Mouse (Mus musculus) hindbrain, embryonic 14.5 days (tissue): ENCODE results near the gene Sema7a. TPM values are rescaled to one million over a fixed set of nuclear protein-coding genes. Genes with fewer than 3 reads are reported as not detected.
A peak's percentile ranks its signal among the peaks of the same experiment; 100 is the strongest.

Experiments
- ATAC-seq: fragments of 200-750 bp; cut with Nextera tagmentation; 2 replicates; pipeline ENCODE4 v1.8.0; 2017; ENCODE audit warnings: moderate number of reproducible peaks, mild to moderate bottlenecking, moderate TSS enrichment, moderate library complexity; ENCODE audit not compliant: low FRiP score
- DNase-seq: peaks from one replicate; pipeline ENCODE4 v3.0.0-alpha.2; 2015; ENCODE audit warnings: low spot score
- H3K27ac ChIP-seq: fragments of 300-500 bp; sonication (generic); 2 replicates; pipeline ENCODE4 v1.5.1; 2014; ENCODE audit warnings: mild to moderate bottlenecking, moderate library complexity
- H3K27me3 ChIP-seq: fragments of 300-500 bp; sonication (generic); 2 replicates; pipeline ENCODE4 v1.6.1; 2014; ENCODE audit warnings: mild to moderate bottlenecking, low read length, mixed read lengths; ENCODE audit not compliant: control insufficient read depth, insufficient read depth
- H3K36me3 ChIP-seq: fragments of 300-500 bp; sonication (generic); replicated peaks from 2 replicates; pipeline ENCODE4 v1.6.1; 2014; ENCODE audit not compliant: control insufficient read depth, insufficient read depth
- H3K4me1 ChIP-seq: fragments of 300-500 bp; sonication (generic); replicated peaks from 2 replicates; pipeline ENCODE4 v1.6.1; 2014; ENCODE audit warnings: antibody characterized with exemption, low read length, mixed read lengths; ENCODE audit not compliant: control insufficient read depth, insufficient read depth
- H3K4me2 ChIP-seq: fragments of 300-500 bp; sonication (generic); replicated peaks from 2 replicates; pipeline ENCODE4 v1.6.1; 2014; ENCODE audit warnings: mild to moderate bottlenecking, moderate library complexity
- H3K4me3 ChIP-seq: fragments of 300-500 bp; sonication (generic); replicated peaks from 2 replicates; pipeline ENCODE4 v1.5.1; 2014; ENCODE audit warnings: mild to moderate bottlenecking, low read length
- H3K9ac ChIP-seq: fragments of 300-500 bp; sonication (generic); 2 replicates; pipeline ENCODE4 v1.6.1; 2014
- H3K9me3 ChIP-seq: fragments of 300-500 bp; sonication (generic); 2 replicates; pipeline ENCODE4 v1.6.1; 2016; ENCODE audit warnings: low read length; ENCODE audit not compliant: control insufficient read depth
- WGBS: fragments of 180-500 bp; shearing (Covaris S2); extraction: QIAGEN DNeasy Blood & Tissue Kit; methylation state at CpG from one replicate; pipeline ENCODE4 v1.1.7; 2014; 5-methylcytosine and 5-hydroxymethylcytosine counted together
- polyA plus RNA-seq: library from polyadenylated mRNA; unstranded; fragments of >200 nt; fragmentation: Nextera tagmentation; extraction: Ambion mirVana; gene quantifications from 2 replicates; pipeline ENCODE4 v1.2.1, GENCODE M21; 2014

Sema7a gene
- polyA plus RNA-seq, 1 experiment from 2014 or later, result 6.3 TPM

DNA sequence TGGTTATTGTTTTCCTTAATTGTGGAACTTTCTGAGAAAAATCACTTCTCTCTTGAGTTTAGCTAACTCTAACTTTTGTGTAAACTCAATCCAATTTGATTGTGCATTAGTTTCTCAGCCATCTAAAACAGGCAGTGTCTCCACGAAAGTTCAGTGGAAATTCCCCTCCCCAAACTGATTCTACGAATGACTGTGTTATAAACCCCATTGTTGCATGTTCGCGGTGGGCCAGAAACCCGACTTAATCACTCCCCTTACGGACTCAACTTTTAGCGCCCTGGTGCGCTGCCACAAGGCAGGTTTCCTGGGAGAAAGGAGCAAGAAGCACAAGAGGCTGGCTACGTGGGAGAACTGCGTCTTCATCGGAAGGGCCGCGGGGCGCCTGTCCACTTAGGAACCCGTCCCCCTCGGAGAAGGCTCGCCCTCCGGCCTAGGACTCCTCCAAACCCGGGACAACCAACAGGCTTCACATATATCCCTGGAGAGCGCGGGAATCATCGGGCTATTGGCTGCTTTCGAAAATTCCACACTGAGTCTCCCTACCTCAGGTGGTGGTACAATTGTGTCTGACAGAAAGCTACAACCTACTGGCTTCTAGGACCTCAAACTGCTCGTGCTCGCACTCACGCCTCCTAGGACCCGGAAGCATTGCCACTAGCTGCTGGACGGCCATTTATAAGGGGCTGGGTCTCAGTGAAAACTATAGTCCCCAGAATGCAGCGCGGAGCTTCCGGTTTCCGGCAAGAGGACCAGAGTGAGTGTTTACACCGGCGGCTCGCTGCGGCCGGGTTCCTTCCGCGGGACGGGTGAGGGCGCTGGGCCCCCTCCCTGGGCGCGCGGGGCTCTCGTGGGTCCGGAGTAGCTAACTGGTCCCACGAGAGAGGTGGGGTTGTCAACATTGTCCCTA, 29.4 kb upstream of the Sema7a start, which contains the start of gene Ubl7:
TSS of gene Ubl7 (plus strand) at position 726 of the 907 bp plus-strand sequence.
- Histone ChIP-seq H3K9me3 (no peaks in the 10 kb centered on the region), H3K4me1 (peaks cover 13% of the 10 kb centered on the region), H3K27ac (peak within 1 kb of the TSS; percentile 78), H3K9ac (peak within 1 kb of the TSS; percentile 74), H3K36me3 (peaks cover 18% of the 10 kb centered on the region), H3K27me3 (no peaks in the 10 kb centered on the region), H3K4me3 (peak within 1 kb of the TSS; percentile 51), H3K4me2 (peak within 1 kb of the TSS; percentile 97)
- under 1% methylated on average over 47 of the region's 47 CpGs for WGBS
- ATAC-seq, result peak; percentile 94
- peak; percentile 85 for DNase-seq

DNA sequence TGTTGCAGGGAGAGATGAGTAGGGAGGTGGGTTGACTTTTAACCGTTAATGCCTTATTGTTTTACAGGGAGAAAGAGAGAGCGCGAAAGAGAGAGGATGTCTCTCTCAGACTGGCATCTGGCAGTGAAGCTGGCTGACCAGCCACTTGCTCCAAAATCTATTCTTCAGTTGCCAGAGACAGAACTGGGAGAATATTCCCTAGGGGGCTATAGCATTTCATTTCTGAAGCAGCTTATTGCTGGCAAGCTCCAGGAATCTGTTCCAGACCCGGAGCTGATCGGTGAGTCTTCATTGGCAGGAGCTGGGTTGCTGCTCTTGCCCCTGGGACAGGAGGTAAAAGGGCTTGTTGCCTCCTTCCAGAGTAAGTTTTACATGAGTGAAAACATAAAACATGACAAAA, 27.3 kb upstream of the Sema7a start:
- DNase-seq (no peak), ATAC-seq (no peak)
- Histone ChIP-seq H3K27me3 (no peaks in the 10 kb centered on the region), H3K27ac (no peak overlapping the region), H3K4me2 (no peak overlapping the region), H3K9me3 (no peaks in the 10 kb centered on the region), H3K36me3 (peaks cover 36% of the 10 kb centered on the region), H3K9ac (no peak overlapping the region), H3K4me3 (no peak overlapping the region), H3K4me1 (peaks cover 13% of the 10 kb centered on the region)
- 85% methylated on average over 5 of the region's 5 CpGs for WGBS

DNA sequence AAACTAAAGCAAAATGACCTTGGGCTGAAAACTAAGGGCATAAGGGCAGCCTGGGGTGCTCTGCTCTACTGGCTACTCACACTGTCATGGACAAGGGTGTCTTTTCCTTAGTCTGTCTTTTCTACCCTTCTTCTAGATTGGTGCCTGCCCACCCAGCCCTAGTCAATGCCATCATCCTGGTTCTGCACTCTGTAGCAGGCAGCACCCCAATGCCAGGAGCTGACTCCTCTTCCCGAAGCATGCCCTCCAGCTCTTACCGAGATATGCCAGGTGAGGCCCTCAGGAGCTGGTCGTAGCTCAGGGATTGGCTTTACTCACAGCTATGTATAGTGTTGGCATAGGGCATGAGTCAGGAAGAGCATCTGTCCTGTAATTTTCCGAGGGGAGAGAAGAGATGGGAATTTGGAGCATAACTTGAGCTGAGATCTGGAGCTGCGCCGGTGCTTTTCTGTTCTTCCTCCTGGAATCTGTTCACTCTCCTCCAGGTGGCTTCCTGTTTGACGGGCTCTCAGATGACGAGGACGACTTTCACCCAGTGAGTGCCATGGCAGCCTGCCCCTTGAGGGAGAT, 18.3 kb upstream of the Sema7a start:
- Histone ChIP-seq H3K9ac (no peak overlapping the region), H3K27ac (no peak overlapping the region), H3K27me3 (no peaks in the 10 kb centered on the region), H3K9me3 (no peaks in the 10 kb centered on the region), H3K4me3 (no peak overlapping the region), H3K36me3 (peaks cover 93% of the 10 kb centered on the region), H3K4me1 (no peaks in the 10 kb centered on the region), H3K4me2 (no peak overlapping the region)
- WGBS, result 93% methylated on average over 9 of the region's 9 CpGs
- DNase-seq, result no peak
- no peak for ATAC-seq

DNA sequence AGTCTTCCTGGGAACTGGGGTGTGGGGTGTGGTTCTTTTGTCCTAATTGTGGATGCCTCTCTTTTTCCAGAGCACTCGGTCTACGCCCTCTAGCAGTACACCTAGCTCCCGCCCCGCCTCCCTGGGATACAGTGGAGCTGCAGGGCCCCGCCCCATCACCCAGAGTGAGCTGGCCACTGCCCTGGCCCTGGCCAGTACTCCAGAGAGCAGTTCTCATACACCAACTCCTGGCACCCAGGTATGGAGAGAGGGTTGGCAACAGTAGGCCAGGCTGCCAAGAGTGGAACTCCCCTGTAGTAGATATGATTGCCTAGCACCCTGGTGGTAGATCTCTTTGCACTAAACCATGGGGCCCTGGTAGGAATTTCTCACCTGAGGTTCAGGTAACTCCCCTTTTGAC, 17.5 kb upstream of the Sema7a start:
- Histone ChIP-seq H3K4me3 (no peak overlapping the region), H3K27me3 (no peaks in the 10 kb centered on the region), H3K9ac (no peak overlapping the region), H3K36me3 (peaks cover 95% of the 10 kb centered on the region), H3K9me3 (no peaks in the 10 kb centered on the region), H3K4me2 (no peak overlapping the region), H3K27ac (no peak overlapping the region), H3K4me1 (no peaks in the 10 kb centered on the region)
- no peak for ATAC-seq
- 92% methylated on average over 5 of the region's 5 CpGs for WGBS
- no peak for DNase-seq

DNA sequence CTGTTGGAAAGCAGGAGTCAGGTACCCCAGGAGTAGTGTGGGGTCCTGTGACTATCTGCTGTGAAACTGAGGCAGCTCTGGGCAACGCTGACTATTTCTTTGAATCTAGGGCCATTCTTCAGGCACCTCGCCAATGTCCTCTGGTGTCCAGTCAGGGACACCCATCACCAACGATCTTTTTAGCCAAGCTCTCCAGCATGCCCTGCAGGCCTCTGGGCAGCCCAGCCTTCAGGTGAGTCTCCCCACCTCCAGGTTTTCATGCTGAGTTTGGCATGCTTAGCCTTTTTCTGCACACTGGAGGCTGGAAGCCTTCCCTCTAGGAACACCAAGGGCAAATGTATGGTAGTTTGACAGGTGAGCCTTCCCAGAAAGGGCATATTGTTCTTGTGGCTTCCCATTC, 16.9 kb upstream of the Sema7a start:
- no peaks in the 10 kb centered on the region for H3K27me3 ChIP-seq
- no peak overlapping the region for H3K4me3 ChIP-seq
- no peak overlapping the region for H3K27ac ChIP-seq
- no peak for DNase-seq
- H3K36me3 ChIP-seq, result peaks cover 95% of the 10 kb centered on the region
- no peak overlapping the region for H3K4me2 ChIP-seq
- no peaks in the 10 kb centered on the region for H3K4me1 ChIP-seq
- WGBS, result 98% methylated on average over 3 of the region's 3 CpGs
- no peak for ATAC-seq
- no peak overlapping the region for H3K9ac ChIP-seq
- H3K9me3 ChIP-seq, result no peaks in the 10 kb centered on the region

DNA sequence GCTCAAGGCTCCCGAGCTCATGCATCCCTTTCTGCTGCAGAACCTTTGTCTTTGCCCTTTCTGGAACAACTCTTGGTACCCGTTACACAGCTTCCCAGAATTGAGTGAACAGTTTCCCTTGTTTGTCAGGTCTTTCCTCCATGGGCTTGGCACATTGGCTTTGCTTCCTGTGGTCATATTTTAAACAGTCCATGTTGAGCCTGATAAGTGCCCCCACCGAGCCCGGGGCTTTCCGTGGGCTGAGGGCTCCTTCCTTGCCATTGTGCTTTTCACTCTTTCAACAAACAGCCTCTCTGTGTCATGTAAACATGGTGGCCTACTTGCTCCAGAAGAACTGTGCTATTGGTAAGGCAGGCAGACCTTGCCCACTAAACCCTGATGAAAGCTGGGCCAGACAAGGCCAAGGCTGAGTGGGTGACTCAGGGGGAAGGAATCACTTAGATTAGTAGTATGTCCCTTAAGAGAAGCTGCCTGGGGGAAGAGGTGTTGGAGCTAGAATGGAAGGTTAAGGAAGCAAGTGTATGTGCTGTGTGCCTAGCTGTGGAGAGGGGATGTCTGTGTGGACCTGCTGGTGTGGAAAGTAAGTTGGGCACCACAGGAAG, 8.6 kb upstream of the Sema7a start:
- Histone ChIP-seq H3K4me1 (0 out of 2 replicates have a peak, but pooled peaks cover 3% of the 10 kb centered on the region), H3K4me3 (no peak overlapping the region), H3K9me3 (no peaks in the 10 kb centered on the region), H3K36me3 (peaks cover 46% of the 10 kb centered on the region), H3K27ac (no peak overlapping the region; the same call in 1 of the 2 replicates), H3K27me3 (no peaks in the 10 kb centered on the region), H3K9ac (no peak overlapping the region), H3K4me2 (no peak overlapping the region)
- no peak for DNase-seq
- ATAC-seq, result no peak
- WGBS, result 85% methylated on average over 5 of the region's 5 CpGs

DNA sequence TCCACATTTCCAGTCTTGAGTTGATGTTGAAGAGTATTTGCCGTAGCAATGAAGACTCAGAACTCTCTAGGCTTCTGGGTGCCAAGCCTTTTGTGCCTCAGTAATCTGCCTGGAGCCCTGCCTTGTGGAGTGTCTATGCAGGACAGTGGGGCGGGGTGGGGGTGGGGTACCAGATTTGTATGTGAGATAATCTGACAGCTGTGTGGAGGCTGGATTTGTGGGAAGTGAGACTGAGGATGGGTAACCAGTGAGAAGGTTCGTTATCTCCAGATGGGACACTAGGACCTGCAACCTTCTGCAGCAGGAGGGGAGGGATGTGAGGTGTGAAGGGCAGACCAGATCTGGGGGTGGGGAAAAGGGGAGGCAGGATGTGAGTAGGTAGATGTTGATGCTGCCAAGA, 7.7 kb upstream of the Sema7a start:
- no peaks in the 10 kb centered on the region for H3K27me3 ChIP-seq
- DNase-seq (no peak), ATAC-seq (no peak)
- no peaks in the 10 kb centered on the region for H3K9me3 ChIP-seq
- peaks cover 36% of the 10 kb centered on the region for H3K36me3 ChIP-seq
- WGBS, result 80% methylated on average over 3 of the region's 3 CpGs
- H3K4me2 ChIP-seq, result no peak overlapping the region
- no peak overlapping the region for H3K9ac ChIP-seq
- H3K27ac ChIP-seq, result no peak overlapping the region
- H3K4me3 ChIP-seq, result no peak overlapping the region
- 0 out of 2 replicates have a peak, but pooled peaks cover 3% of the 10 kb centered on the region for H3K4me1 ChIP-seq

DNA sequence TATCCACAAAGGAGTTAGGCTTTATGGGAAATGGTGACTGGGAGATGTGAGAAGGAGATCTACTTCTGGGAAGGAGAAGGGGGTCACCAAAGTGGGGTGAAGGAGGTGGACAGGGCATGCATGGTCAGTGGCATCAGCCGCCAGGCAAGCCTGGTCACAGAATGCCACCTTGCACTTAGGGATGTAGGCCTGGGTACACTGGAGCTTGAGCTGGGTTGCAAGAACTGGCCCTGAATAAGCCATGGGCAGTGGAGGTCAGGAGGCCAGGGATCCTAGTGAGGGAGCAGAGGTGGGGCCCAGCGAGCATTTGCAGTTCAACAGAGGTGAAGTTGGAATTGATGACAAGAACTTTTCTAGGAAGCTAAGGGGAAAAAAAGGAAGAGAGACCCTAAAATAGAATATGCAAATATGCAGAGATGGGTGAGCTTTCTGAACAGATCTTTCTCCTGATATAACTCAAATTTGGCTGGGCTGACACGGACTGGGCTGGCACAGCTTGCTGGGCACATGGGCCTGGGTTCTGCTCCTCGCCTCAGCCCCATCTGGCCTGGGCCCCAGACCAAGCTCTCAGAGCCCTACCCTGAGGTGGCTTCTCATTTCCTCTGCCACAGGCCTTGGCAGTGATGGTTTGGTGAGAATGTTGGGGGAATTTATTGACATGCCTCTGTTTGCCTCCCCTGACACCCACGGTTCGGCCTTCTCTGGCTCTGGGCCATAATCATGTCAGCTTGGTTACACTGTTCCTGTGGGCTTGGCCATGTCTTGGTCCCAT, 6.9 kb upstream of the Sema7a start:
- Histone ChIP-seq H3K27me3 (no peaks in the 10 kb centered on the region), H3K9ac (0 out of 2 replicates have a peak overlapping the region, but pooled peaks have one; percentile 5), H3K4me2 (no peak overlapping the region), H3K4me1 (0 out of 2 replicates have a peak, but pooled peaks cover 3% of the 10 kb centered on the region), H3K9me3 (no peaks in the 10 kb centered on the region), H3K27ac (no peak overlapping the region), H3K4me3 (no peak overlapping the region), H3K36me3 (peaks cover 29% of the 10 kb centered on the region)
- WGBS, result 78% methylated on average over 6 of the region's 6 CpGs
- no peak for ATAC-seq
- DNase-seq, result no peak
